Mouse (Mus musculus) WW6 (cell line): ENCODE results near the gene Stard3.
"Not testable (repeated sequence)": the region's sequence is repeated elsewhere in the genome, so short reads cannot be mapped to it uniquely, and the experiment has no call there.

ENCODE experiments used
- DNase-seq: peaks from one replicate; pipeline ENCODE4 v3.0.0-alpha.2; 2013; ENCODE audit warnings: low read depth, low spot score

The Stard3 gene

GRCm38 (mm10) chr11:98372406-98372805 lies 14.2 kb downstream of the Stard3 start:
- no peak for DNase-seq

GRCm38 (mm10) chr11:98373244-98373643 lies 15.1 kb downstream of the Stard3 start:
- DNase-seq, result no peak

GRCm38 (mm10) chr11:98374266-98374665 lies 16.1 kb downstream of the Stard3 start:
- DNase-seq, result no peak

- no peak for DNase-seq
These were observed 18.6 kb downstream of the Stard3 start for GRCm38 (mm10) chr11:98376756-98377155.

GRCm38 (mm10) chr11:98377787-98378186 lies 19.6 kb downstream of the Stard3 start:
- no peak for DNase-seq

GRCm38 (mm10) chr11:98379379-98379778 lies 21.2 kb downstream of the Stard3 start:
- no peak for DNase-seq

GRCm38 (mm10) chr11:98380106-98380505 lies 21.9 kb downstream of the Stard3 start:
- no peak for DNase-seq

GRCm38 (mm10) chr11:98381651-98382050 lies 23.5 kb downstream of the Stard3 start:
- DNase-seq, result no peak

GRCm38 (mm10) chr11:98382405-98382804 lies 24.2 kb downstream of the Stard3 start:
- DNase-seq, result not testable (repeated sequence)

- no peak for DNase-seq
These were observed 25.3 kb downstream of the Stard3 start, which contains the start of gene Tcap for GRCm38 (mm10) chr11:98383261-98384030. Gene Tcap, plus strand, starts transcription at chr11:98383811.

GRCm38 (mm10) chr11:98384216-98384615 lies 26.0 kb downstream of the Stard3 start:
- no peak for DNase-seq

GRCm38 (mm10) chr11:98384721-98385637 lies 26.8 kb downstream of the Stard3 start:
- DNase-seq, result no peak

- DNase-seq, result no peak
These were observed 27.7 kb downstream of the Stard3 start, which contains the start of gene Pnmt for GRCm38 (mm10) chr11:98385638-98386585. Gene Pnmt, plus strand, starts transcription at chr11:98386450.

GRCm38 (mm10) chr11:98386596-98386995 lies 28.4 kb downstream of the Stard3 start:
- no peak for DNase-seq

GRCm38 (mm10) chr11:98387056-98387577 lies 28.9 kb downstream of the Stard3 start:
- DNase-seq, result no peak

GRCm38 (mm10) chr11:98388282-98388681 lies 30.1 kb downstream of the Stard3 start:
- DNase-seq, result no peak

GRCm38 (mm10) chr11:98389221-98389780 lies 31.1 kb downstream of the Stard3 start:
- DNase-seq, result no peak

- DNase-seq, result no peak
These were observed 32.0 kb downstream of the Stard3 start for GRCm38 (mm10) chr11:98390141-98390540.

- DNase-seq, result no peak
These were observed 33.9 kb downstream of the Stard3 start for GRCm38 (mm10) chr11:98392034-98392433.

- no peak for DNase-seq
These were observed 34.5 kb downstream of the Stard3 start for GRCm38 (mm10) chr11:98392645-98393044.

GRCm38 (mm10) chr11:98393317-98393716 lies 35.1 kb downstream of the Stard3 start:
- DNase-seq, result no peak
